8 mouse cellular contexts compared by ENCODE assay signal in genomic region chr13:52982703-52983102, GRCm38 (mm10). TPM values are rescaled to one million over a fixed set of nuclear protein-coding genes. Genes with fewer than 3 reads are reported as not detected.
DNase-seq lines count a peak whose midpoint lies in the region; ATAC-seq and TF ChIP-seq lines count a peak whose summit lies in the region.

No protein-coding gene starts in this region.

- no peaks in the 10 kb centered on the region for H3K36me3 ChIP-seq in forebrain, embryonic 12.5 days (replicated peaks)
- H3K36me3 ChIP-seq in liver, postnatal 0 days (replicated peaks; ENCODE audit: insufficient read depth, low read length), result no peaks in the 10 kb centered on the region
- H3K36me3 ChIP-seq in neural tube, embryonic 13.5 days, result no peaks in the 10 kb centered on the region

- no peak overlapping the region for H3K9ac ChIP-seq in forebrain, embryonic 12.5 days
- H3K9ac ChIP-seq in liver, postnatal 0 days (replicated peaks), result no peak overlapping the region
- no peak overlapping the region for H3K9ac ChIP-seq in neural tube, embryonic 13.5 days

- 0 out of 2 replicates have a peak, but pooled peaks have one; percentile 17 for TF ChIP-seq EP300 in liver, postnatal 0 days (IDR thresholded peaks at IDR 0.05; ENCODE audit: low read depth)

- H3K9me3 ChIP-seq in forebrain, embryonic 12.5 days, result no peaks in the 10 kb centered on the region
- H3K9me3 ChIP-seq in liver, postnatal 0 days (ENCODE audit: low read length), result no peaks in the 10 kb centered on the region
- no peaks in the 10 kb centered on the region for H3K9me3 ChIP-seq in neural tube, embryonic 13.5 days

- 2% methylated on average over 12 of the region's 12 CpGs for WGBS in forebrain, embryonic 12.5 days
- WGBS in liver, postnatal 0 days (ENCODE audit: insufficient replicate concordance), result 1% methylated on average over 12 of the region's 12 CpGs
- WGBS in neural tube, embryonic 13.5 days, result under 1% methylated on average over 12 of the region's 12 CpGs

- TF ChIP-seq POLR2A in brain, embryonic 14.5 days (IDR thresholded peaks at IDR 0.05; ENCODE audit: borderline replicate concordance, extremely low read depth, insufficient read depth, insufficient read length, poor library complexity, severe bottlenecking), result no peak

- TF ChIP-seq CTCF in brain, embryonic 14.5 days (IDR thresholded peaks at IDR 0.05; ENCODE audit: borderline replicate concordance, extremely low read depth, insufficient read depth, insufficient read length), result peak; percentile 86
- peak; percentile 88 for TF ChIP-seq CTCF in liver, postnatal 0 days (IDR thresholded peaks at IDR 0.05; ENCODE audit: low read depth)

- H3K27me3 ChIP-seq in forebrain, embryonic 12.5 days, result peaks cover 23% of the 10 kb centered on the region
- H3K27me3 ChIP-seq in liver, postnatal 0 days (ENCODE audit: insufficient read depth, low read length), result peaks cover 28% of the 10 kb centered on the region
- H3K27me3 ChIP-seq in neural tube, embryonic 13.5 days, result peaks cover 14% of the 10 kb centered on the region; the same call in 1 of the 2 replicates

- peak; percentile 87 for DNase-seq in CD4-positive helper T cell, adult 2 months (ENCODE audit: low read depth, low spot score)
- DNase-seq in brain, embryonic 14.5 days (ENCODE audit: low read depth), result peak; percentile 93
- DNase-seq in heart, postnatal 14 days, result peak; percentile 84 to 91
- DNase-seq in layer of hippocampus, adult 11-12 months (ENCODE audit: low spot score), result peak; percentile 94
- DNase-seq in liver, postnatal 0 days, result peak; percentile 89
- peak; percentile 92 for DNase-seq in testis, postnatal 10 days (ENCODE audit: low spot score)

- peaks cover 24% of the 10 kb centered on the region for H3K4me1 ChIP-seq in forebrain, embryonic 12.5 days
- peaks cover 5% of the 10 kb centered on the region for H3K4me1 ChIP-seq in liver, postnatal 0 days (ENCODE audit: insufficient read depth)
- H3K4me1 ChIP-seq in neural tube, embryonic 13.5 days (replicated peaks), result peaks cover 23% of the 10 kb centered on the region

- ATAC-seq in forebrain, embryonic 12.5 days (ENCODE audit: low FRiP score), result no peak
- ATAC-seq in liver, postnatal 0 days, result no peak
- no peak for ATAC-seq in neural tube, embryonic 13.5 days (ENCODE audit: low read depth)

- no peak overlapping the region for H3K4me3 ChIP-seq in forebrain, embryonic 12.5 days (replicated peaks)
- H3K4me3 ChIP-seq in liver, postnatal 0 days (ENCODE audit: low read depth, low read length), result peak overlapping the region; percentile 72
- 0 out of 2 replicates have a peak overlapping the region, but pooled peaks have one; percentile 2 for H3K4me3 ChIP-seq in neural tube, embryonic 13.5 days

- peak overlapping the region; percentile 43 for H3K4me2 ChIP-seq in forebrain, embryonic 12.5 days
- peak overlapping the region; percentile 90 for H3K4me2 ChIP-seq in liver, postnatal 0 days (ENCODE audit: low read depth, low read length)
- H3K4me2 ChIP-seq in neural tube, embryonic 13.5 days, result peak overlapping the region; percentile 98

- H3K27ac ChIP-seq in forebrain, embryonic 12.5 days, result no peak overlapping the region
- no peak overlapping the region for H3K27ac ChIP-seq in liver, postnatal 0 days (ENCODE audit: low read depth)
- H3K27ac ChIP-seq in neural tube, embryonic 13.5 days (replicated peaks), result no peak overlapping the region

- intact Hi-C loops in heart, postnatal 14 days (cut with DNase I), result loop anchor here (1.0 to 5.0 kb wide), 3 partner anchors 115 to 324 kb away; no protein-coding TSS in a partner anchor

RNA-seq across cellular contexts. Expression of gene Nfil3, which starts 1.8 kb away (rescaled TPM):
- polyA plus RNA-seq in brain, embryonic 14.5 days (2012; rRNA removed), result 9.7 and 16.8 TPM in 2 replicates
- polyA plus RNA-seq in forebrain, embryonic 12.5 days (2016; fragmentation: Nextera tagmentation; extraction: Ambion mirVana), result 27.3 and 28.8 TPM in 2 replicates
- total RNA-seq in heart, postnatal 14 days (2021), result 10 to 100 TPM; 19.6 to 22.7 TPM
- polyA plus RNA-seq in liver, postnatal 0 days (2015; fragmentation: Nextera tagmentation; extraction: Ambion mirVana), result 9.3 and 10.9 TPM in 2 replicates
- 53.1 and 53.6 TPM in 2 replicates for polyA plus RNA-seq in neural tube, embryonic 13.5 days (2015; fragmentation: Nextera tagmentation; extraction: Ambion mirVana)

RNA-seq across cellular contexts. Expression of gene Auh, which starts 53.2 kb away (rescaled TPM):
- polyA plus RNA-seq in brain, embryonic 14.5 days (2012; rRNA removed), result 39.7 and 42.9 TPM in 2 replicates
- polyA plus RNA-seq in forebrain, embryonic 12.5 days (2016; fragmentation: Nextera tagmentation; extraction: Ambion mirVana), result 38.9 and 42.7 TPM in 2 replicates
- 10 to 100 TPM; 92.6 to 95.8 TPM for total RNA-seq in heart, postnatal 14 days (2021)
- polyA plus RNA-seq in liver, postnatal 0 days (2015; fragmentation: Nextera tagmentation; extraction: Ambion mirVana), result 33.2 and 37.4 TPM in 2 replicates
- polyA plus RNA-seq in neural tube, embryonic 13.5 days (2015; fragmentation: Nextera tagmentation; extraction: Ambion mirVana), result 67.3 and 68.3 TPM in 2 replicates

Comparison
In these comparisons a context has a peak if more than half of its experiments do, and no peak if none do; other contexts are left out.
1. H3K4me2 ChIP-seq: peak in every context shown above with its lines; median percentile 98 in neural tube, embryonic 13.5 days; 90 in liver, postnatal 0 days; 43 in forebrain, embryonic 12.5 days.